Mouse (Mus musculus): Measurements from ENCODE around the gene Ikzf5. TPM values are rescaled to one million over a fixed set of nuclear protein-coding genes. Genes with fewer than 3 reads are reported as not detected.
A peak's percentile ranks its signal among the peaks of the same experiment; 100 is the strongest.
"Not testable (repeated sequence)": the region's sequence is repeated elsewhere in the genome, so short reads cannot be mapped to it uniquely, and the experiment has no call there.

Ikzf5 gene
- polyA plus RNA-seq, 1 experiment, result 4.3 TPM

GRCm38 (mm10) chr7:131411221-131411940 lies 1.1 kb upstream of the Ikzf5 start:
- Histone ChIP-seq H3K79me2 (ENCODE audit: control insufficient read depth, insufficient read depth) (peaks cover 37% of the 10 kb centered on the region), H3K27me3 (ENCODE audit: control insufficient read depth, insufficient read depth, insufficient read length) (no peaks in the 10 kb centered on the region), H3K36me3 (ENCODE audit: control insufficient read depth, insufficient read depth) (no peaks in the 10 kb centered on the region), H3ac (ENCODE audit: control insufficient read depth, insufficient read length) (peak overlapping the region; percentile 92), H3K4me3 (peak overlapping the region; percentile 94), H3K4me2 (ENCODE audit: low read depth) (peak overlapping the region; percentile 70)
- TF ChIP-seq MYOD1 (IDR thresholded peaks at IDR 0.05; ENCODE audit: control insufficient read depth in 1 of 3, insufficient read length in 2 of 3, low read depth in 2 of 3), result no peak

GRCm38 (mm10) chr7:131409988-131410385 lies 334 bp downstream of the Ikzf5 start:
- Histone ChIP-seq H3K4me3 (peak overlapping the region; percentile 94), H3K27me3 (ENCODE audit: control insufficient read depth, insufficient read depth, insufficient read length) (no peaks in the 10 kb centered on the region), H3K36me3 (ENCODE audit: control insufficient read depth, insufficient read depth) (no peaks in the 10 kb centered on the region), H3K79me2 (ENCODE audit: control insufficient read depth, insufficient read depth) (peaks cover 40% of the 10 kb centered on the region), H3ac (ENCODE audit: control insufficient read depth, insufficient read length) (peak overlapping the region; percentile 92), H3K4me2 (ENCODE audit: low read depth) (peak overlapping the region; percentile 79)
- TF ChIP-seq E2F4 (IDR thresholded peaks at IDR 0.05; ENCODE audit: insufficient read depth) (no peak), CEBPB (IDR thresholded peaks at IDR 0.05; ENCODE audit: insufficient read depth, poor library complexity, severe bottlenecking) (no peak), POLR2AphosphoS2 (IDR thresholded peaks at IDR 0.05; ENCODE audit: insufficient read length, low read depth) (no peak), MYOD1 (IDR thresholded peaks at IDR 0.05; ENCODE audit: control insufficient read depth in 1 of 3, insufficient read length in 2 of 3, low read depth in 2 of 3) (no peak), POLR2A (IDR thresholded peaks at IDR 0.05; ENCODE audit: insufficient read length, low read depth) (no peak), MYOG (IDR thresholded peaks at IDR 0.05; ENCODE audit: control insufficient read depth in 1 of 3, insufficient read depth in 1 of 3, insufficient read length in 2 of 3, low read depth in 2 of 3) (no peak), TCF3 (IDR thresholded peaks at IDR 0.05; ENCODE audit: insufficient read length, low read depth) (no peak), MAX (IDR thresholded peaks at IDR 0.05; ENCODE audit: low read depth) (no peak), TCF12 (IDR thresholded peaks at IDR 0.05; ENCODE audit: insufficient read depth, poor library complexity, severe bottlenecking) (no peak), REST (IDR thresholded peaks at IDR 0.05; ENCODE audit: insufficient read depth, insufficient read length) (no peak), USF1 (IDR thresholded peaks at IDR 0.05; ENCODE audit: low read depth) (no peak), SRF (IDR thresholded peaks at IDR 0.05; ENCODE audit: control insufficient read depth, insufficient read length, low read depth) (no peak)

GRCm38 (mm10) chr7:131409321-131409987 lies 867 bp downstream of the Ikzf5 start:
- H3K36me3 ChIP-seq (ENCODE audit: control insufficient read depth, insufficient read depth), result no peaks in the 10 kb centered on the region
- H3K4me3 ChIP-seq, result peak overlapping the region; percentile 94
- peak overlapping the region; percentile 79 for H3K4me2 ChIP-seq (ENCODE audit: low read depth)
- H3ac ChIP-seq (ENCODE audit: control insufficient read depth, insufficient read length), result peak overlapping the region; percentile 92
- peaks cover 42% of the 10 kb centered on the region for H3K79me2 ChIP-seq (ENCODE audit: control insufficient read depth, insufficient read depth)
- no peaks in the 10 kb centered on the region for H3K27me3 ChIP-seq (ENCODE audit: control insufficient read depth, insufficient read depth, insufficient read length)
- no peak for TF ChIP-seq POLR2AphosphoS2 (IDR thresholded peaks at IDR 0.05; ENCODE audit: insufficient read length, low read depth)
- no peak for TF ChIP-seq USF1 (IDR thresholded peaks at IDR 0.05; ENCODE audit: low read depth)
- no peak for TF ChIP-seq MYOD1 (IDR thresholded peaks at IDR 0.05; ENCODE audit: control insufficient read depth in 1 of 3, insufficient read length in 2 of 3, low read depth in 2 of 3)
- no peak for TF ChIP-seq MAX (IDR thresholded peaks at IDR 0.05; ENCODE audit: low read depth)

- H3ac ChIP-seq (ENCODE audit: control insufficient read depth, insufficient read length); H3K79me2 ChIP-seq (ENCODE audit: control insufficient read depth, insufficient read depth); H3K4me2 ChIP-seq (ENCODE audit: low read depth); H3K4me3 ChIP-seq; H3K27me3 ChIP-seq (ENCODE audit: control insufficient read depth, insufficient read depth, insufficient read length): not testable (repeated sequence)
- peaks cover 18% of the 10 kb centered on the region for H3K36me3 ChIP-seq (ENCODE audit: control insufficient read depth, insufficient read depth)
Observed at GRCm38 (mm10) chr7:131391761-131392160, 18.6 kb downstream of the Ikzf5 start.

GRCm38 (mm10) chr7:131371880-131372651 lies 38.3 kb downstream of the Ikzf5 start:
- Histone ChIP-seq H3K36me3 (ENCODE audit: control insufficient read depth, insufficient read depth) (no peaks in the 10 kb centered on the region), H3K4me3 (peak overlapping the region; percentile 37), H3K27me3 (ENCODE audit: control insufficient read depth, insufficient read depth, insufficient read length) (no peaks in the 10 kb centered on the region), H3ac (ENCODE audit: control insufficient read depth, insufficient read length) (peak overlapping the region; percentile 85), H3K4me2 (ENCODE audit: low read depth) (peak overlapping the region; percentile 89), H3K79me2 (ENCODE audit: control insufficient read depth, insufficient read depth) (peaks cover 6% of the 10 kb centered on the region)
- no peak for TF ChIP-seq E2F4 (IDR thresholded peaks at IDR 0.05; ENCODE audit: insufficient read depth)
- TF ChIP-seq TCF12 (IDR thresholded peaks at IDR 0.05; ENCODE audit: insufficient read depth, poor library complexity, severe bottlenecking), result no peak
- TF ChIP-seq POLR2AphosphoS2 (IDR thresholded peaks at IDR 0.05; ENCODE audit: insufficient read length, low read depth), result no peak
- TF ChIP-seq CEBPB (IDR thresholded peaks at IDR 0.05; ENCODE audit: insufficient read depth, poor library complexity, severe bottlenecking), result no peak
